Mouse (Mus musculus) lung, embryonic 14.5 days (tissue): ENCODE results near the gene Phf24. TPM values are rescaled to one million over a fixed set of nuclear protein-coding genes. Genes with fewer than 3 reads are reported as not detected.

Experiments used
- ATAC-seq: fragments of 200-750 bp; cut with Nextera tagmentation; 2 replicates; pipeline ENCODE4 v1.8.0; 2017; ENCODE audit warnings: mild to moderate bottlenecking, moderate TSS enrichment, moderate library complexity; ENCODE audit not compliant: insufficient read depth
- DNase-seq: peaks from one replicate; pipeline ENCODE4 v3.0.0-alpha.2; 2015
- H3K27ac ChIP-seq: fragments of 300-500 bp; sonication (generic); 2 replicates; pipeline ENCODE4 v1.5.1; 2014; ENCODE audit warnings: low read depth, mild to moderate bottlenecking, moderate library complexity
- H3K27me3 ChIP-seq: fragments of 300-500 bp; sonication (generic); 2 replicates; pipeline ENCODE4 v1.6.1; 2014; ENCODE audit warnings: low read length, control low read depth; ENCODE audit not compliant: insufficient read depth
- H3K36me3 ChIP-seq: fragments of 300-500 bp; sonication (generic); 2 replicates; pipeline ENCODE4 v1.6.1; 2014; ENCODE audit warnings: control low read depth; ENCODE audit not compliant: insufficient read depth
- H3K4me1 ChIP-seq: fragments of 300-500 bp; sonication (generic); 2 replicates; pipeline ENCODE4 v1.6.1; 2014; ENCODE audit warnings: antibody characterized with exemption, control low read depth; ENCODE audit not compliant: insufficient read depth
- H3K4me2 ChIP-seq: fragments of 300-500 bp; sonication (generic); 2 replicates; pipeline ENCODE4 v1.6.1; 2014; ENCODE audit warnings: mild to moderate bottlenecking
- H3K4me3 ChIP-seq: fragments of 300-500 bp; sonication (generic); 2 replicates; pipeline ENCODE4 v1.5.1; 2014; ENCODE audit warnings: low read depth, low read length
- H3K9ac ChIP-seq: fragments of 300-500 bp; sonication (generic); 2 replicates; pipeline ENCODE4 v1.6.1; 2014
- H3K9me3 ChIP-seq: fragments of 300-500 bp; sonication (generic); 2 replicates; pipeline ENCODE4 v1.6.1; 2016; ENCODE audit warnings: low read depth, low read length, control low read depth
- CTCF ChIP-seq: IDR thresholded peaks from 2 replicates; pipeline ENCODE4 v1.5.1; 2016; ENCODE audit warnings: antibody characterized with exemption, low read depth
- WGBS: fragments of 180-500 bp; shearing (Covaris S2); extraction: QIAGEN DNeasy Blood & Tissue Kit; methylation state at CpG from one replicate; pipeline ENCODE4 v1.1.7; 2014; 5-methylcytosine and 5-hydroxymethylcytosine counted together
- polyA plus RNA-seq: library from polyadenylated mRNA; unstranded; fragments of >200 nt; fragmentation: Nextera tagmentation; extraction: Ambion mirVana; gene quantifications from 2 replicates; pipeline ENCODE4 v1.2.1, GENCODE M21; 2014

The Phf24 gene
- polyA plus RNA-seq, 1 experiment from 2014 or later: 0.53 TPM

GRCm38 (mm10) chr4:42924095-42924710 is 7.7 kb downstream of the Phf24 start:
- Histone ChIP-seq H3K9me3 (no peaks in the 10 kb centered on the region), H3K27ac (no peak overlapping the region), H3K4me2 (no peak overlapping the region), H3K36me3 (no peaks in the 10 kb centered on the region), H3K4me1 (no peaks in the 10 kb centered on the region), H3K27me3 (no peaks in the 10 kb centered on the region), H3K4me3 (no peak overlapping the region), H3K9ac (no peak overlapping the region)
- DNase-seq (no peak), ATAC-seq (no peak)
- TF ChIP-seq CTCF: no peak
- WGBS: 71% methylated on average over 13 of the region's 13 CpGs

- H3K9me3 ChIP-seq: no peaks in the 10 kb centered on the region
- no peaks in the 10 kb centered on the region for H3K36me3 ChIP-seq
- ATAC-seq (no peak), DNase-seq (no peak)
- no peak overlapping the region for H3K27ac ChIP-seq
- 73% methylated on average over 5 of the region's 5 CpGs for WGBS
- H3K9ac ChIP-seq: no peak overlapping the region
- H3K4me3 ChIP-seq: no peak overlapping the region
- no peak for TF ChIP-seq CTCF
- no peaks in the 10 kb centered on the region for H3K27me3 ChIP-seq
- H3K4me2 ChIP-seq: no peak overlapping the region
- H3K4me1 ChIP-seq: no peaks in the 10 kb centered on the region
Observed at GRCm38 (mm10) chr4:42928209-42928608, 11.7 kb downstream of the Phf24 start.

GRCm38 (mm10) chr4:42928952-42929351 is 12.5 kb downstream of the Phf24 start:
- Histone ChIP-seq H3K4me2 (no peak overlapping the region), H3K27me3 (no peaks in the 10 kb centered on the region), H3K9me3 (no peaks in the 10 kb centered on the region), H3K27ac (no peak overlapping the region), H3K9ac (no peak overlapping the region), H3K4me3 (no peak overlapping the region), H3K36me3 (no peaks in the 10 kb centered on the region), H3K4me1 (no peaks in the 10 kb centered on the region)
- no peak for TF ChIP-seq CTCF
- ATAC-seq: no peak
- WGBS: 88% methylated on average over 9 of the region's 9 CpGs
- DNase-seq: no peak

- H3K4me1 ChIP-seq: no peaks in the 10 kb centered on the region
- WGBS: 58% methylated on average over 8 of the region's 8 CpGs
- ATAC-seq: no peak
- H3K27ac ChIP-seq: no peak overlapping the region
- no peak overlapping the region for H3K4me2 ChIP-seq
- TF ChIP-seq CTCF: no peak
- H3K9me3 ChIP-seq: no peaks in the 10 kb centered on the region
- no peak for DNase-seq
- H3K9ac ChIP-seq: no peak overlapping the region
- no peak overlapping the region for H3K4me3 ChIP-seq
- no peaks in the 10 kb centered on the region for H3K36me3 ChIP-seq
- H3K27me3 ChIP-seq: no peaks in the 10 kb centered on the region
Observed at GRCm38 (mm10) chr4:42932229-42932969, 15.9 kb downstream of the Phf24 start.

GRCm38 (mm10) chr4:42933630-42934029 is 17.2 kb downstream of the Phf24 start:
- Histone ChIP-seq H3K27ac (no peak overlapping the region), H3K4me2 (peak overlapping the region; percentile 45), H3K36me3 (no peaks in the 10 kb centered on the region), H3K27me3 (no peaks in the 10 kb centered on the region), H3K4me1 (no peaks in the 10 kb centered on the region), H3K9ac (no peak overlapping the region), H3K4me3 (no peak overlapping the region), H3K9me3 (no peaks in the 10 kb centered on the region)
- ATAC-seq: 0 out of 2 replicates have a peak, but pooled peaks have one; percentile 56
- DNase-seq: peak; percentile 72
- peak; percentile 35; the same call in 1 of the 2 replicates for TF ChIP-seq CTCF
- WGBS: 3% methylated on average over 22 of the region's 22 CpGs

GRCm38 (mm10) chr4:42941396-42941795 is 24.9 kb downstream of the Phf24 start:
- Histone ChIP-seq H3K27ac (no peak overlapping the region), H3K9me3 (no peaks in the 10 kb centered on the region), H3K9ac (no peak overlapping the region), H3K4me2 (no peak overlapping the region), H3K36me3 (no peaks in the 10 kb centered on the region), H3K4me3 (no peak overlapping the region), H3K4me1 (no peaks in the 10 kb centered on the region), H3K27me3 (no peaks in the 10 kb centered on the region)
- WGBS: 76% methylated on average over 7 of the region's 7 CpGs
- TF ChIP-seq CTCF: no peak
- no peak for DNase-seq
- ATAC-seq: no peak

- H3K36me3 ChIP-seq: no peaks in the 10 kb centered on the region
- H3K4me1 ChIP-seq: no peaks in the 10 kb centered on the region
- ATAC-seq: no peak
- H3K27ac ChIP-seq: no peak overlapping the region
- peak; percentile 32 for DNase-seq
- H3K4me2 ChIP-seq: no peak overlapping the region
- WGBS: 69% methylated on average over 5 of the region's 5 CpGs
- H3K9me3 ChIP-seq: no peaks in the 10 kb centered on the region
- TF ChIP-seq CTCF: no peak
- H3K9ac ChIP-seq: no peak overlapping the region
- no peak overlapping the region for H3K4me3 ChIP-seq
- no peaks in the 10 kb centered on the region for H3K27me3 ChIP-seq
Observed at GRCm38 (mm10) chr4:42943341-42943740, 26.9 kb downstream of the Phf24 start.
